Mouse (Mus musculus) embryonic fibroblast, embryonic 13.5 days (primary cell): ENCODE results near the gene Daw1.

Source experiments
- CTCF ChIP-seq: IDR thresholded peaks from 2 replicates; pipeline ENCODE4 v1.5.1; 2011; ENCODE audit warnings: mild to moderate bottlenecking, control low read depth, low read length, moderate library complexity, borderline replicate concordance; ENCODE audit not compliant: insufficient read depth
- POLR2A ChIP-seq: IDR thresholded peaks from 2 replicates; pipeline ENCODE4 v1.6.1; 2011; ENCODE audit warnings: low read depth, mild to moderate bottlenecking, control low read depth, low read length, moderate library complexity

DNA sequence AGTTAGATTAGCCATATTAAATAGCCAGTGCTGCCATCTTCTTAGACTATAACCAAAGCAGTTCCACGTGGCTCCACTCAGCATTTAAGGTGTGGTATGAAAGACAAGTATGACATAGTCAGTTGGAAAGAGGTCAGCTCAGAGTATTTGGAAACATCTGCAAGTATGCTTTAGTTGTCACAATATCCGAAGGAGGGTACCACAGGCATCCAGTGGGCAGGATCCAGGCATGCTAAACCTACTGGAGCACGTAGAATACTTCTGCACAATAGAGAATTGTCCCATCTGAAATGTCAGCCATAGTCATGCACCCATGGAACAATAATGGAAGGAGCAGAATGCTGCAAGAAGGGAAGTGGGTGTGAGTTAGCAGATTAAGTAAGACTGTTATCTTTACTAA, 39.2 kb upstream of the Daw1 start:
- no peak for TF ChIP-seq CTCF
- TF ChIP-seq POLR2A = no peak
